In genomic region chr11:20332561-20333514, GRCm38 (mm10) we compare ENCODE assay signal across 8 mouse cellular contexts. TPM values are rescaled to one million over a fixed set of nuclear protein-coding genes. Genes with fewer than 3 reads are reported as not detected.
DNase-seq lines count a peak whose midpoint lies in the region; ATAC-seq and TF ChIP-seq lines count a peak whose summit lies in the region.

Gene Slc1a4 (minus strand): TSS chr11:20332713.

- peak; percentile 95 for TF ChIP-seq CTCF in Patski (IDR thresholded peaks at IDR 0.05)

- peak within 1 kb of the TSS; percentile 89 for H3K4me2 ChIP-seq in hindbrain, embryonic 13.5 days

- POLR2A ChIA-PET in Patski (lab: Charles Lee) = interaction anchor here (0.6 to 2.0 kb wide), 9 partner anchors 9 to 142 kb away, joined by 3 to 7 read pairs (median 4); no protein-coding TSS in a partner anchor

- H3K36me3 ChIP-seq in hindbrain, embryonic 13.5 days = no peaks in the 10 kb centered on the region

- H3K9ac ChIP-seq in hindbrain, embryonic 13.5 days = peak within 1 kb of the TSS; percentile 89

- H3K4me1 ChIP-seq in hindbrain, embryonic 13.5 days (replicated peaks) = peaks cover 26% of the 10 kb centered on the region

- in situ Hi-C loops in Patski (cut with MboI; ENCODE audit: low pct_unique_long_range_greater_than_20kb) = no loop called here

- H3K27me3 ChIP-seq in Patski = no peaks in the 10 kb centered on the region
- no peaks in the 10 kb centered on the region for H3K27me3 ChIP-seq in hindbrain, embryonic 13.5 days

- DNase-seq in Patski (ENCODE audit: low read depth, low spot score) = peak; percentile 97
- DNase-seq in cerebellum, postnatal 14 days = peak; percentile 92 to 93
- peak; percentile 89 to 92 for DNase-seq in frontal cortex, postnatal 14 days (ENCODE audit: low spot score in 2 of 2)
- peak; percentile 80 to 90 for DNase-seq in layer of hippocampus, postnatal 25 days (ENCODE audit: extremely low spot score in 1 of 2, low spot score in 1 of 2)
- DNase-seq in lung, postnatal 25 days (ENCODE audit: low spot score) = peak; percentile 95
- DNase-seq in retina, embryonic 14.5 days (ENCODE audit: low spot score) = peak; percentile 98
- peak; percentile 95 for DNase-seq in thymus, postnatal 4 days

- peak within 1 kb of the TSS; percentile 98 for H3K27ac ChIP-seq in hindbrain, embryonic 13.5 days

- ATAC-seq in Patski = peak; percentile 96
- ATAC-seq in hindbrain, embryonic 13.5 days (ENCODE audit: low FRiP score) = peak; percentile 99

- WGBS in hindbrain, embryonic 13.5 days = under 1% methylated on average over 47 of the region's 48 CpGs

- peak within 1 kb of the TSS; percentile 74 for H3K4me3 ChIP-seq in hindbrain, embryonic 13.5 days

- CTCF ChIA-PET in Patski (lab: Charles Lee) = interaction anchor here (0.7 to 2.6 kb wide), 26 partner anchors 10 to 509 kb away, joined by 3 to 31 read pairs (median 6); partner anchors contain the start of gene Cep68

- no peaks in the 10 kb centered on the region for H3K9me3 ChIP-seq in hindbrain, embryonic 13.5 days

RNA-seq across cellular contexts. Expression of gene Slc1a4, which starts in this region (rescaled TPM):
- 20.2 TPM for polyA plus RNA-seq in Patski (2021)
- 39.5 and 40.8 TPM in 2 replicates for polyA plus RNA-seq in hindbrain, embryonic 13.5 days (2015; fragmentation: Nextera tagmentation; extraction: Ambion mirVana)
- 10 to 100 TPM; 39.3 to 42.3 TPM for total RNA-seq in layer of hippocampus, postnatal 25 days (2021)

Comparison
In these comparisons a context has a peak if more than half of its experiments do, and no peak if none do; other contexts are left out.
1. Peak in every context shown above with its lines: DNase-seq, ATAC-seq, H3K4me3 ChIP-seq and H3K27ac ChIP-seq.